Mouse (Mus musculus) layer of hippocampus, postnatal 36 days (tissue): ENCODE results near the gene Nkiras2. TPM values are rescaled to one million over a fixed set of nuclear protein-coding genes. Genes with fewer than 3 reads are reported as not detected.
"Not testable (repeated sequence)": the region's sequence is repeated elsewhere in the genome, so short reads cannot be mapped to it uniquely, and the experiment has no call there.

Experiments used
- DNase-seq, 2 experiments: peaks; one replicate each; pipeline ENCODE4 v3.0.0; 2022
- total RNA-seq, 2 experiments: library from RNA; stranded (reverse); gene quantifications; 2 replicates each; pipeline ENCODE4 v1.2.3; 2021

Gene Nkiras2
- 10 to 100 TPM; 12.5 to 15.1 TPM for total RNA-seq

GRCm38 (mm10) chr11:100618761-100619484 is at the start of gene Nkiras2:
Gene Nkiras2 (plus strand): TSS chr11:100619244.
- peak in 1 of 2 experiments; percentile 38 for DNase-seq

GRCm38 (mm10) chr11:100569789-100570188 is 49.3 kb upstream of the Nkiras2 start:
- DNase-seq = no peak

DNA sequence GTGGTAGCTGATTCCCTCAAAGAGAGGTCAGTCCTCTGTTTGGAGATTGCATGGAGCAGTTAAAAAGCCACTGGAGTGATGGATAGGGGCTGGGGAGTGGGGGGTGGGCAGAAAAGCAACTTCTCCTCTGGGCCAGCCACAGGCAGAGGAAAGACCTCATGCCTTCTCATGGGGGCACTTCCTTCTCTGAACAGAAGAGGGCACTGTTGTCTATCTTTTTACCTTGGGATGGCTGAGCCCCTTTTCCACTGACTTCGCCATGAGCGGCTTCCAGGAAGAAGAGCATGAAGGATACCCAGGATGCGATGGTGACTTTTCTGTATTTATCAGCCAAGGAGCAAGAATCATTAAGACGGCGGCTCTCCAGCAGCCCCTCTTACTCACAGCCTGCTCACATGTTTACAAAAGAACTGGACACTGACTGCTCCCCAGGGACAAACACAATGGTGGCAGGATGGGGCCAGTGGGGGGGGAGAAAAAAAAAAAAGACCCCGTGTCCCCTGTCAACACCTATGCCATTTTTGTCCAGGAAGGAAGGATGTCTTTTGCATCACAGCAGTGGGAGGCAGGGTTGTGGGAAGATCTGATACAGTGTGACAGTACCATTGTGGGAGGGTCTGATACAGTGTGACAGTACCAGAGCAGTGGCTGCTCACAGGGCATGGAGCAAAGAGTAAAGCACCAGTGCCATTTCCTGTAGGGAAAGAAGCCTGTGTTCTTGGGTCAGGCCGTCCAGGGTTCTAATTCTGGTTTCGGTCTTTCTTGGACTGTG is 48.4 kb upstream of the Nkiras2 start:
- DNase-seq = peak; percentile 61 to 80

GRCm38 (mm10) chr11:100571202-100571567 is 47.9 kb upstream of the Nkiras2 start:
- DNase-seq = peak in 1 of 2 experiments; percentile 39

DNA sequence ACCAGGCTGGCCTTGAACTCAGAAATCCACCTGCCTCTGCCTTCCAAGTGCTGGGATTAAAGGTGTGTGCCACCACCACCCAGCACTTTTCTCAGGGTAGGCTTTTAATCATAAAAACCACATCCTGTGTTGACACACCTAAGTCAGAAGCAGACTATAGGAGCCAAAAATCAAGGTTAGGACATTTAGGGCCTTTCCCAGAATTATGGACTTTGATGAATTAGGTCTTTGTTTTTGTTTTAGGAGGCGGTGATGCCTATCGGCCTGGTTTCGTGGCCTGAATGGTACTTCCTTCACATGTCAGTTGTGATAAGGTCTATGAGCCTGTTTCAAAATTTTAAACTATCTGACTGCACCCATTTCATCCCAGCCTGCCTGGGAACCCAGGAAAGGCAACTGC is 44.9 kb upstream of the Nkiras2 start:
- DNase-seq = no peak

- peak; percentile 63 to 66 for DNase-seq
Measured at GRCm38 (mm10) chr11:100574708-100575483, 44.1 kb upstream of the Nkiras2 start, which contains the start of gene Cnp. Gene Cnp (plus strand): TSS chr11:100574904.

- peak; percentile 62 to 65 for DNase-seq
Measured at GRCm38 (mm10) chr11:100575484-100575855, 43.6 kb upstream of the Nkiras2 start.

DNA sequence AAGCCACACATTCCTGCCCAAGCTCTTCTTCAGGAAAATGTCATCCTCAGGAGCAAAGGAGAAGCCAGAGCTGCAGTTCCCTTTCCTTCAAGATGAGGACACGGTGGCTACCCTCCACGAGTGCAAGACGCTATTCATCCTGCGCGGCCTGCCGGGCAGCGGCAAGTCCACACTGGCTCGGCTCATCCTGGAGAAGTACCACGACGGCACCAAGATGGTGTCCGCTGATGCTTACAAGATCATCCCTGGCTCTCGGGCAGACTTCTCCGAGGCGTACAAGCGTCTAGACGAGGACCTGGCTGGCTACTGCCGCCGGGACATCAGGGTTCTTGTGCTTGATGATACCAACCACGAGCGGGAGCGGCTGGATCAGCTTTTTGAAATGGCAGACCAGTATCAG is 42.8 kb upstream of the Nkiras2 start:
- DNase-seq = no peak

DNA sequence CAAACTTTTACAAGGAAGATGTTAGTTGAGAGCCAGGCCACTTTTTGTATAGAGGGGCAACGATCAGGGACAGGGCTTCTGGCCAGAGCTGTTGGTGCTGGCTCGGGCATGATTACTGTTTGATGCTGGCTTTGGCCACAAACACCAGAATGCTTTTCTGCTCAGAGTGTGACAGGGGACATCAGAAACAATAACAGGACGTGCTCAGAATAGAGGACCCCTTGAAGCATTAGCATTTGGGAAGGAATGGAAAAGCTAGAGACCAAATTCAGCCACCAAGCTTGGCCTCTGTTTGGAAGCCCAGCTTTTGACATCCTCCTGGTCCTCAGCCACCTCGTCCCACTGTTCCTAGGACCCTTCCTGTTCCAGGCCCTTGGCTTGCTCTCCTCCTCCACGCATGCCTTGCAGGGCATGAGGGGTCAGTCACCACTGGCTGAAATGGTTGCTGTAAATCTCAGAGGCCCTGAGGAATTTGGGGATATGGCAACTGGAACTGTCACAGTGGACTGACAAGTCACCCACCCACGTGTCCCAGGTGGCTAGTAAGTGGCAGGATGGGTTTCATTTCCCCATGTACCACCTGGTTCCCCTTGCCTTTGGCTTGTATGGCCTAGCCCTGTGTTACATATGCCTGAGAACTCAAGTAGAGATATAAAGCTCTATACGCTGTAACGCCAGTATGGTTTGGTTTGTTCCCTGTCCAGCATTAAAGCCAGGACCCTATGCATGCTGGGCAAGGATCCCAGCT is 41.0 kb upstream of the Nkiras2 start:
- DNase-seq = no peak

- no peak for DNase-seq
Measured at GRCm38 (mm10) chr11:100579116-100579799, 39.8 kb upstream of the Nkiras2 start.

GRCm38 (mm10) chr11:100580275-100580674 is 38.8 kb upstream of the Nkiras2 start:
- no peak for DNase-seq

DNA sequence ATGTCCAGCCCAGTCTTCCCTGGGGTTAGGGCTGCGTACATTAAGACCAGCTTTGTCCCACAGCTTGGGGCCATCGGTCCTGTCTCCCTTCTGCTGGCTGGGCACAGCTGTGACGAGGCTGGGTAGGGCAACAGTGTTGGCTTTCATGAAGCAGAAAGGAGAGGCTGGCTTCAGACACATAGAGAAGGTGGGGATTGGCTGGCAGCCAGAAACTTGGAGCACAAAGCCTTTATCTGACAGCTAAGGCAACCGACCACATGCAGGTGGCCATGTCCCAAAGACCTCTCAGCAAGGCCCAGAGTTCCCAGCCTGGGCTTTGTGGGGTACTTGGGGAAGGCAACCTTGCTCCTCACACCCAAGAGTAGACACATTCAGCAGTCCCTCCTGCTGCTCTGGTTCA is 37.3 kb upstream of the Nkiras2 start:
- peak in 1 of 2 experiments; percentile 53 for DNase-seq

DNA sequence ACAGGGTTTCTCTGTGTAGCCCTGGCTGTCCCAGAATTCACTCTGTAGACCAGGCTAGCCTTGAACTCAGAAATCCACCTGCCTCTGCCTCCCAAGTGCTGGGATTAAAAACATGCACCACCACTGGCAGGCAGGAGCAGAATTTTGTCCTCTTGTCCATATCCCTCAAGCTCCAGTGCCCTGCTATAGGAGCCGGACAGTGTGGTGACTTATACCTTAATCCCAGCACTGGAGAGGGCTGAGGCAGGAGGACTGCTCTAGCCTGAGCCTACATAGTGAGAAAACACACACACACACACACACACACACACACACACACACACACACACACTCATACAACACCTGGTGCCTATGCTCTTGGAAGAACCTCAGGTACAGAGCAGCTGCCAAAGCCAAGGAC is 36.6 kb upstream of the Nkiras2 start:
- not testable (repeated sequence) for DNase-seq

- DNase-seq = no peak
Measured at GRCm38 (mm10) chr11:100582836-100583235, 36.2 kb upstream of the Nkiras2 start.

- DNase-seq = no peak
Measured at GRCm38 (mm10) chr11:100584561-100584961, 34.5 kb upstream of the Nkiras2 start.

- no peak for DNase-seq
Measured at GRCm38 (mm10) chr11:100585148-100585547, 33.9 kb upstream of the Nkiras2 start.

- DNase-seq = no peak
Measured at GRCm38 (mm10) chr11:100588462-100588861, 30.6 kb upstream of the Nkiras2 start.

- no peak for DNase-seq
Measured at GRCm38 (mm10) chr11:100592346-100593046, 26.5 kb upstream of the Nkiras2 start.

DNA sequence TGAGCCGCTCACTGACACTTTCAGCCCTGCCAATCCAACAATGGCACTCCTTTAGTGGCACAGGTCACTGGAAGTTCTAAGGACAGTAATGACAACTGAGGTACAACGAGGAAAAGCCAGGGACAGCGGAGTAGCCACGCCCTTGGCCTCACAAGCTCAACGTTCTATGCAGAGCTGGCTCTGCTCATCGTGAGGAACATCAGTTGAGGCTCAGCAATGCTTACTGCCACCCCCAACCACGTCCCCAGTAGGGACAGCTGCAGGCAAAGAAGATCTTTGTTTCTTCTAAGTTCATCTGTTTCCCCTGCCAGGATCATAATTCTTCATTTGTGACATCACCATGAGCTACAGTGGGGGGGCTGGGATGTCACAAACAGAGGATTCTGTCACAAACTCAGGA is 24.4 kb upstream of the Nkiras2 start:
- no peak for DNase-seq

- no peak for DNase-seq
Measured at GRCm38 (mm10) chr11:100595533-100595932, 23.5 kb upstream of the Nkiras2 start.

- no peak for DNase-seq
Measured at GRCm38 (mm10) chr11:100598074-100598473, 21.0 kb upstream of the Nkiras2 start.
